Mouse (Mus musculus): Measurements from ENCODE around the gene Tmod3.

DNA sequence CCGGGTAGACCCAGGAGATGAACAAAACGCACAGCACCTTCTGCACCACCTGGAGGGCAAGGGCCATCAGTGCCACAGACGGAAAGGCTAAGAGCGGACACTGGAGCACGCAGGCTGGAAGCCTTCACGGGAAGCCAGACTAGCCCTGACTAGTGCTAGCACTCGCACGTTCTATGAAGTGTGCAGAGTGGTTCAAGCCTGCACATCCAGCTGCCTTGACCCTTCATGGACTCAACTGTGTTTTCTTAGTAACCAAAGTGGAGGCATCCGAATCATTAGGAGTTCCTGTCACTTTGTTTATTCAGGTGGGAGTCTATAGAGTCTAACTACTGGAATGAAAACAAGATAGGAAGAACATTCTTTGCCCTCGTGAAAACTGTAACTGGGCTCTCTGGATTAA lies 63.5 kb downstream of the Tmod3 start:
- no peak for TF ChIP-seq POLR2A (IDR thresholded peaks at IDR 0.05; ENCODE audit: extremely low read depth, insufficient read depth, low read length)
- TF ChIP-seq CTCF (IDR thresholded peaks at IDR 0.05; ENCODE audit: extremely low read depth, insufficient read depth, low read length), result no peak
